Mouse (Mus musculus): Measurements from ENCODE around the gene 1700001L19Rik. TPM values are rescaled to one million over a fixed set of nuclear protein-coding genes. Genes with fewer than 3 reads are reported as not detected.
A peak's percentile ranks its signal among the peaks of the same experiment; 100 is the strongest.
"Not testable (repeated sequence)": the region's sequence is repeated elsewhere in the genome, so short reads cannot be mapped to it uniquely, and the experiment has no call there.

The 1700001L19Rik gene
- polyA plus RNA-seq (2015; fragmentation: Nextera tagmentation; extraction: Ambion mirVana) = 0.17 and 0.45 TPM in 2 replicates

DNA sequence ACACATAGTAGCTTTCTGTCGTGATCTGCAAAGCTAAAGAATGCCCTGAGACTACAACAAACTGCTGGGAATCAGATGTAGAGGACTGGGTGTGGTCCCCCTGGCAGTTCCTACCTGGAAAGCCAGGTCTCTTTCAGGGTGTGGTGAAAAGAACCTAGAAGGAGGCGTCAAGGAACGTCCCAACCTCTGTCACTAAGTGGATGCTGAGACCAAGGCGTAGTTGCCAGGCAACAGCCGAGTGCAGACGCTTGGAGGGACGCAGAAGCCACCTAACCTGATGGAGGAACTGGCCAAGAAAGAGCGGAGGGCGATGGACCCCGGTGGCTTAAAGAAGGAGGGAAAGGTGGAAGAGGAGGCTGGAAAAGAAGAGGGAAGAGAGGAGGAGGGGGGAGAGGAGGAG, at the start of gene 1700001L19Rik:
TSS of gene 1700001L19Rik (plus strand) at position 223 of the 400 bp plus-strand sequence.
- H3K9ac ChIP-seq (ENCODE audit: low read depth, low read length) = no peak within 1 kb of the TSS
- H3K27me3 ChIP-seq (replicated peaks; ENCODE audit: control insufficient read depth, insufficient read depth, low read length) = no peaks in the 10 kb centered on the region
- H3K4me1 ChIP-seq (ENCODE audit: control insufficient read depth, insufficient read depth, low read length) = no peaks in the 10 kb centered on the region
- ATAC-seq = peak; percentile 40
- WGBS = 7% methylated on average over 10 of the region's 10 CpGs
- peak within 1 kb of the TSS; percentile 50 for H3K4me2 ChIP-seq (ENCODE audit: low read depth, low read length)
- peak within 1 kb of the TSS; percentile 31 for H3K4me3 ChIP-seq (ENCODE audit: low read length)
- H3K36me3 ChIP-seq (ENCODE audit: control insufficient read depth, insufficient read depth, low read length) = peaks cover 10% of the 10 kb centered on the region
- H3K27ac ChIP-seq (ENCODE audit: low read length) = no peak within 1 kb of the TSS
- no peaks in the 10 kb centered on the region for H3K9me3 ChIP-seq (ENCODE audit: control insufficient read depth, low read length)

DNA sequence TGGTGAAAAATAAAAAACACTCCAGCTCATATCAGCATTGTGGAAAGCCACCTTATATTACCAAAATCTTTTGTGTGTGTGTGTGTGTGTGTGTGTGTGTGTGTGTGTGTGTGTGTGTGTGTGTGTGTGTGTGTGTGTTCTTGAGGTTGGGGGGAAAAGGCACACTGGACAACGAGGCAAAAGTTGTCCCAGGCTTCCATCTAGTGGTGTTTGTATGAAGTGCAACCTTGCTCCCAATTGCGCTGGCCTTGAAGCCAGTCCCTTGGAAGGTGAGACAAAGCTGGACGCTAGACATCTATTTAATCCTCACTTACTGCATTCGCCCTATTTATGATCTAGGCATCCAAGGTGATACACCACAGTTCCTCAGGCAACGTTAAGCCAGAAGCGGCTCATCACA, 43.8 kb upstream of the 1700001L19Rik start:
- not testable (repeated sequence) for H3K36me3 ChIP-seq (ENCODE audit: control insufficient read depth, insufficient read depth, low read length); H3K4me1 ChIP-seq (ENCODE audit: control insufficient read depth, insufficient read depth, low read length); H3K27ac ChIP-seq (ENCODE audit: low read length); H3K4me3 ChIP-seq (ENCODE audit: low read length); H3K4me2 ChIP-seq (ENCODE audit: low read depth, low read length); ATAC-seq; H3K9ac ChIP-seq (ENCODE audit: low read depth, low read length); H3K27me3 ChIP-seq (replicated peaks; ENCODE audit: control insufficient read depth, insufficient read depth, low read length); H3K9me3 ChIP-seq (ENCODE audit: control insufficient read depth, low read length)
- WGBS = 19% methylated on average over 4 of the region's 6 CpGs

- Histone ChIP-seq H3K27ac (ENCODE audit: low read length) (no peak overlapping the region), H3K27me3 (replicated peaks; ENCODE audit: control insufficient read depth, insufficient read depth, low read length) (no peaks in the 10 kb centered on the region), H3K4me1 (ENCODE audit: control insufficient read depth, insufficient read depth, low read length) (peaks cover 2% of the 10 kb centered on the region), H3K36me3 (ENCODE audit: control insufficient read depth, insufficient read depth, low read length) (peaks cover 15% of the 10 kb centered on the region), H3K4me2 (ENCODE audit: low read depth, low read length) (no peak overlapping the region), H3K4me3 (ENCODE audit: low read length) (no peak overlapping the region), H3K9me3 (ENCODE audit: control insufficient read depth, low read length) (no peaks in the 10 kb centered on the region), H3K9ac (ENCODE audit: low read depth, low read length) (no peak overlapping the region)
- 94% methylated on average over 9 of the region's 9 CpGs for WGBS
- no peak for ATAC-seq
Measured at GRCm38 (mm10) chr13:68568110-68568509, 29.1 kb upstream of the 1700001L19Rik start.

- WGBS = 92% methylated on average over 11 of the region's 11 CpGs
- ATAC-seq = no peak
- Histone ChIP-seq H3K9ac (ENCODE audit: low read depth, low read length) (no peak overlapping the region), H3K36me3 (ENCODE audit: control insufficient read depth, insufficient read depth, low read length) (peaks cover 13% of the 10 kb centered on the region), H3K4me2 (ENCODE audit: low read depth, low read length) (no peak overlapping the region), H3K27me3 (replicated peaks; ENCODE audit: control insufficient read depth, insufficient read depth, low read length) (no peaks in the 10 kb centered on the region), H3K4me1 (ENCODE audit: control insufficient read depth, insufficient read depth, low read length) (peaks cover 6% of the 10 kb centered on the region), H3K27ac (ENCODE audit: low read length) (no peak overlapping the region), H3K4me3 (ENCODE audit: low read length) (no peak overlapping the region), H3K9me3 (ENCODE audit: control insufficient read depth, low read length) (no peaks in the 10 kb centered on the region)
Measured at GRCm38 (mm10) chr13:68568548-68568947, 28.7 kb upstream of the 1700001L19Rik start.

DNA sequence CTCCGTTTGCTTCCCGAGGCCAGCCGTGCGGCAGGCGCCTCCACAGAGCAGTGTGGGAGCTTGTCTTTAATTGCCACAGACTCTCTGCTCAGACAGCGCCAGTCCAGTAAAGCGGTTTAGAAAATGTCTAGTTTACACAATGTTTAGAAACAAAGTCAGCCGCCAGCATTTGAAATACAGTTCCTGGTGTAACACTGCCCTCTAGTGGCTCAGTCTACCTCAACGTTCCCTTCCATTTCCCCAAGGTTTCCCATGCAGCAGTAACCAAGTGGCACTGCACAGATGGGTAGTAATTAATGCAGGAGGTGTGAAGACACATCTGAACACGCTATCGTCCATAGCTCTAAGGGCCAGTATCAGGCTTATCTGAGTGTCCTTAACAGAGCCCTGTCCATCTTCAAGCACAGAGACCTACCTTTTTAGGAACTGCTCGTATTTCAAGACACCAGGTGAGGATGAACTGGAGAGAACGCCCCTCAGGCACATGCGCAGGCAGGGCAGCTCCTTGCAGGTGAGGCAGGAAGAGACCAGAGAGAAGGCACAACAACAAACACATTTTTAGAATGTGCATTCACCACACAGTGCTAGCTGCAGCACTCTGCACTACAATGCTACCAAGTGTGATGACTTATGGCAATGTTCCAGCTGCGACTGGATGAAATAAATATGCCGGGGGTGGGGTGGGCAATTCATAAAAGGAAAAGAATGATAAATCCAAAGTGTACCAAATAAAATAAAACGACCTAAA, 27.5 kb upstream of the 1700001L19Rik start:
- no peaks in the 10 kb centered on the region for H3K27me3 ChIP-seq (replicated peaks; ENCODE audit: control insufficient read depth, insufficient read depth, low read length)
- H3K4me2 ChIP-seq (ENCODE audit: low read depth, low read length) = no peak overlapping the region
- ATAC-seq = peak; percentile 26; the same call in 1 of the 2 replicates
- no peak overlapping the region for H3K27ac ChIP-seq (ENCODE audit: low read length)
- no peaks in the 10 kb centered on the region for H3K9me3 ChIP-seq (ENCODE audit: control insufficient read depth, low read length)
- 59% methylated on average over 17 of the region's 17 CpGs for WGBS
- H3K4me1 ChIP-seq (ENCODE audit: control insufficient read depth, insufficient read depth, low read length) = peaks cover 10% of the 10 kb centered on the region
- 0 out of 2 replicates have a peak, but pooled peaks cover 3% of the 10 kb centered on the region for H3K36me3 ChIP-seq (ENCODE audit: control insufficient read depth, insufficient read depth, low read length)
- no peak overlapping the region for H3K4me3 ChIP-seq (ENCODE audit: low read length)
- H3K9ac ChIP-seq (ENCODE audit: low read depth, low read length) = no peak overlapping the region

- 74% methylated on average over 19 of the region's 19 CpGs for WGBS
- Histone ChIP-seq H3K9me3 (ENCODE audit: control insufficient read depth, low read length) (no peaks in the 10 kb centered on the region), H3K4me2 (ENCODE audit: low read depth, low read length) (no peak overlapping the region), H3K27me3 (replicated peaks; ENCODE audit: control insufficient read depth, insufficient read depth, low read length) (no peaks in the 10 kb centered on the region), H3K9ac (ENCODE audit: low read depth, low read length) (no peak overlapping the region), H3K27ac (ENCODE audit: low read length) (no peak overlapping the region), H3K4me3 (ENCODE audit: low read length) (no peak overlapping the region), H3K36me3 (ENCODE audit: control insufficient read depth, insufficient read depth, low read length) (0 out of 2 replicates have a peak, but pooled peaks cover 6% of the 10 kb centered on the region), H3K4me1 (ENCODE audit: control insufficient read depth, insufficient read depth, low read length) (peaks cover 10% of the 10 kb centered on the region)
- ATAC-seq = no peak
Measured at GRCm38 (mm10) chr13:68572247-68572646, 25.0 kb upstream of the 1700001L19Rik start.

DNA sequence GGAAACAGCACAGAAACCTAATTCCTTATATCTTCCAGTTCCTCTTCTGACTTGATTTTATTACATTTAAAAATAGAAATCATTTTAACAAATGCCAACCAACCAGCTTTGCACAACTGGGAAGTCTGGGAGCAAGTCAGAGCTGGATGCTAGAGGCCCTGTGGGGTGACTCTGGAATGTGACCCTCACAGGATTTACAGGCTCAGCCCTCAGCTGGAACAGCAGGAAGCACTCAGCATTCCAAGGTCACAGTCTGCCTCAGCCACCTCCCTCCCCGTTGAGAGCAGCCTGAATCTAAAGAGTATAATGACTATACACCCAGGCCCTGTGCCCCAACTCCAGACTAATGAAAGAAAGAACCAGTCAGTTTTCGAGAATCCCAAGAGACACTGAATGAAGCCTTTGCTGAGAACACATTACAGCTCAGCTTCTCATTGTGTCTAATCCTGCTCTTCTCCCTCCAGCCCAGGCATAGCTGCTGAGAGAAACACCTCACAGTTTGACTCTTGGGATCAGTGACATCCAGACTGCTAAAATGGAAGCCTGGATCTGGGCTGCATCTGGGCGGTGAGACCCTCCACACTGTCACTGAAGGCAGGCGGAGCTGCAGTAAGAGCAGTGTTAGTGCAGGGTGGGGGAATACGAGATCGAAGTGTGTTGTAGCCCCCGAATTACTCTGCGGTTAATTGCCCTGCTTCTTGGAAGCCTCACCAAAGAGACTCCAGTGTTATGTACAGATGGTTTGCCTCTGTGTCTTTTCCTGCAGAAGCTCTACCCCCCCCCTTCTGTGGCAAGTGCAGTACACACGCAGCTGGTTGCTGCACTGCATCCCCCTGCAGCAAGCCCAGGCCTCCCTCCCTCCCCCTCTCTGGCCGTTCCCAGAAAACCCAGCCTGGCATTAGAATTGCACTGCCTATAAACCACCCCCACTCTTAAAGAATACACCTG, 24.0 kb upstream of the 1700001L19Rik start:
- WGBS = 41% methylated on average over 10 of the region's 10 CpGs
- H3K27me3 ChIP-seq (replicated peaks; ENCODE audit: control insufficient read depth, insufficient read depth, low read length) = no peaks in the 10 kb centered on the region
- 0 out of 2 replicates have a peak, but pooled peaks cover 6% of the 10 kb centered on the region for H3K36me3 ChIP-seq (ENCODE audit: control insufficient read depth, insufficient read depth, low read length)
- H3K4me1 ChIP-seq (ENCODE audit: control insufficient read depth, insufficient read depth, low read length) = peaks cover 10% of the 10 kb centered on the region
- H3K9me3 ChIP-seq (ENCODE audit: control insufficient read depth, low read length) = no peaks in the 10 kb centered on the region
- no peak overlapping the region for H3K4me3 ChIP-seq (ENCODE audit: low read length)
- peak; percentile 84 for ATAC-seq
- H3K27ac ChIP-seq (ENCODE audit: low read length) = peak overlapping the region; percentile 73
- H3K4me2 ChIP-seq (ENCODE audit: low read depth, low read length) = no peak overlapping the region
- H3K9ac ChIP-seq (ENCODE audit: low read depth, low read length) = 0 out of 2 replicates have a peak overlapping the region, but pooled peaks have one; percentile 27

DNA sequence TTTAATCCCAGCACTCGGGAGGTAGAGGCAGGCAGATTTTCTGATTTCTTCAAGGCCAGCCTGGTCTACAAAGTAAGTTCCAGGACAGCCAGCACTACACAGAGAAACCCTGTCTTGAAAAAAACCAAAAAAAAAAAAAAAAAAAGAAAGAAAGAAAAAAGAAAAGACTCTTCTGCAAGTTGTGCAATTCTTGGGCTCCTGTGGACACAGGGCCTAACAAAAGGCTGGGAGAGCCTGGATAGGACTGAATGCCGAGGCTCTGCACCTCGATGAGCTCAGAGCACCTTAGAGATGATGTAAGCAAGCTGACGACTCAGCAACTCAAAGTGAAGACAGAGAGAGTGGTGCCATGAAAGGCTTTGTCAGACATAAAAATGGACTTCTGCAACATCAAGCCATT, 22.8 kb upstream of the 1700001L19Rik start:
- 0 out of 2 replicates have a peak, but pooled peaks cover 6% of the 10 kb centered on the region for H3K36me3 ChIP-seq (ENCODE audit: control insufficient read depth, insufficient read depth, low read length)

DNA sequence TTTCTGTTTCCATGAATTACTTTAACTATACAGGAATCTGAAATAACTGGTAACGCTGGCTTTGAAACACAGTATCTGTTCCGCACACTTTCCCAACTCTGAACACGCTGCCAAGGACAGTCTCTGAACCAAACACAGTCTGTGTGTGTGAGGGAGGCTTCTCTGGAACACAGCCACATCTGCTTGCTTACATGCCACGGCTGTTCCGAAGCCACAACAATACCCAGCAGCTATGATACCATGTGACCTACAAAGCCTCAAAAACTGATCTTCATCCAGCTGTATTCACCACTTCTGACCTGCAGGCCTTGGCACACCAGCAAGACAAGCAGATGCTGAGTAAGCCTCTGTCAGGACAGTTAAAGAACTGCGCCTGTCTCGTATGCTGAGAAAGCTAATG, 19.3 kb upstream of the 1700001L19Rik start:
- 0 out of 2 replicates have a peak, but pooled peaks cover 3% of the 10 kb centered on the region for H3K36me3 ChIP-seq (ENCODE audit: control insufficient read depth, insufficient read depth, low read length)
- H3K9ac ChIP-seq (ENCODE audit: low read depth, low read length) = no peak overlapping the region
- H3K4me1 ChIP-seq (ENCODE audit: control insufficient read depth, insufficient read depth, low read length) = peaks cover 14% of the 10 kb centered on the region
- no peaks in the 10 kb centered on the region for H3K9me3 ChIP-seq (ENCODE audit: control insufficient read depth, low read length)
- no peak overlapping the region for H3K4me3 ChIP-seq (ENCODE audit: low read length)
- ATAC-seq = no peak
- H3K4me2 ChIP-seq (ENCODE audit: low read depth, low read length) = no peak overlapping the region
- WGBS = 88% methylated on average over 7 of the region's 7 CpGs
- no peaks in the 10 kb centered on the region for H3K27me3 ChIP-seq (replicated peaks; ENCODE audit: control insufficient read depth, insufficient read depth, low read length)
- H3K27ac ChIP-seq (ENCODE audit: low read length) = no peak overlapping the region

More for the DNA sequence above, 22.8 kb upstream of the 1700001L19Rik start:
- Histone ChIP-seq H3K4me3 (ENCODE audit: low read length) (no peak overlapping the region), H3K9me3 (ENCODE audit: control insufficient read depth, low read length) (no peaks in the 10 kb centered on the region), H3K4me1 (ENCODE audit: control insufficient read depth, insufficient read depth, low read length) (peaks cover 10% of the 10 kb centered on the region), H3K27ac (ENCODE audit: low read length) (no peak overlapping the region), H3K4me2 (ENCODE audit: low read depth, low read length) (no peak overlapping the region), H3K27me3 (replicated peaks; ENCODE audit: control insufficient read depth, insufficient read depth, low read length) (no peaks in the 10 kb centered on the region), H3K9ac (ENCODE audit: low read depth, low read length) (no peak overlapping the region)
- no peak for ATAC-seq
- 76% methylated on average over 4 of the region's 4 CpGs for WGBS

Measured in intestine, embryonic 16.5 days (tissue).